Mouse (Mus musculus) heart, embryonic 12.5 days (tissue): ENCODE measurements around the gene Insc. TPM values are rescaled to one million over a fixed set of nuclear protein-coding genes. Genes with fewer than 3 reads are reported as not detected.

Source experiments
- ATAC-seq: fragments of 200-750 bp; cut with Nextera tagmentation; 2 replicates; pipeline ENCODE4 v1.8.0; 2017; ENCODE audit warnings: moderate TSS enrichment, moderate library complexity; ENCODE audit not compliant: insufficient number of reproducible peaks, low FRiP score
- H3K27ac ChIP-seq: fragments of 300-500 bp; sonication (generic); 2 replicates; pipeline ENCODE4 v1.5.1; 2016; ENCODE audit warnings: mild to moderate bottlenecking, moderate library complexity; ENCODE audit not compliant: poor library complexity, severe bottlenecking
- H3K27me3 ChIP-seq: fragments of 300-500 bp; sonication (generic); replicated peaks from 2 replicates; pipeline ENCODE4 v1.6.1; 2016; ENCODE audit warnings: mild to moderate bottlenecking, moderate library complexity
- H3K36me3 ChIP-seq: fragments of 300-500 bp; sonication (generic); 2 replicates; pipeline ENCODE4 v1.6.1; 2016; ENCODE audit warnings: mild to moderate bottlenecking, moderate library complexity
- H3K4me1 ChIP-seq: fragments of 300-500 bp; sonication (generic); replicated peaks from 2 replicates; pipeline ENCODE4 v1.6.1; 2016; ENCODE audit warnings: mild to moderate bottlenecking
- H3K4me2 ChIP-seq: fragments of 300-500 bp; sonication (generic); 2 replicates; pipeline ENCODE4 v1.6.1; 2016; ENCODE audit warnings: mild to moderate bottlenecking, moderate library complexity
- H3K4me3 ChIP-seq: fragments of 300-500 bp; sonication (generic); 2 replicates; pipeline ENCODE4 v1.5.1; 2016; ENCODE audit warnings: mild to moderate bottlenecking
- H3K9ac ChIP-seq: fragments of 300-500 bp; sonication (generic); 2 replicates; pipeline ENCODE4 v1.6.1; 2016; ENCODE audit warnings: mild to moderate bottlenecking, moderate library complexity
- H3K9me3 ChIP-seq: fragments of 300-500 bp; sonication (generic); replicated peaks from 2 replicates; pipeline ENCODE4 v1.6.1; 2016; ENCODE audit warnings: mild to moderate bottlenecking, moderate library complexity
- WGBS: fragments of 180-500 bp; shearing (Covaris S2); methylation state at CpG from one replicate; pipeline ENCODE4 v1.1.7; 2016; 5-methylcytosine and 5-hydroxymethylcytosine counted together
- polyA plus RNA-seq: library from polyadenylated mRNA; unstranded; fragments of >200 nt; fragmentation: Nextera tagmentation; extraction: Ambion mirVana; gene quantifications from 2 replicates; pipeline ENCODE4 v1.2.1, GENCODE M21; 2016

The Insc gene
- polyA plus RNA-seq, 1 experiment from 2014 or later, result 1.5 TPM

DNA sequence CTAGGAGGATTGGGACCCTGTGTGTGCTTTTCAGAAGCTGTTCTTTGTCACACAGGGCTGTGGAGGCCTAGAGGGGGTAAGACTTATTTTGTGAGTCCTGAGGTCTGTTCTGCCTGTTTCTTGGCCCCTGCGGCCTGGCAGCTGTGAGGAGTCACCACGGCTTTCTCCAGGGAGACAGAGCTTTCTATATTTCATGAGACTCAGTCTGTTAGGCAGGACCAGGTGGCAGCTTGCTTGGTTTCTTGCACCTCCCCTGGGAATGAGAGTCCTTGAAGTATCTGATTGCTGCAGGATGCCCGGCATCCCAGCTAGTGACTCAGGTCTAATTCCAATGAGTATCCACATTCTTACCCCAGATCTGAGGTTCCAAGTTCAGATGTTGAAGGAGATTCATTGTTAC lies 21.8 kb downstream of the Insc start:
- WGBS, result 75% methylated on average over 3 of the region's 3 CpGs
- H3K4me2 ChIP-seq, result no peak overlapping the region
- ATAC-seq, result no peak
- no peak overlapping the region for H3K4me3 ChIP-seq
- H3K27ac ChIP-seq, result no peak overlapping the region
- H3K36me3 ChIP-seq, result no peaks in the 10 kb centered on the region
- H3K9me3 ChIP-seq, result no peaks in the 10 kb centered on the region
- peaks cover 10% of the 10 kb centered on the region; the same call in 1 of the 2 replicates for H3K4me1 ChIP-seq
- no peak overlapping the region for H3K9ac ChIP-seq
- no peaks in the 10 kb centered on the region for H3K27me3 ChIP-seq

GRCm38 (mm10) chr7:114766523-114766922 lies 23.0 kb downstream of the Insc start:
- Histone ChIP-seq H3K27me3 (no peaks in the 10 kb centered on the region), H3K9me3 (no peaks in the 10 kb centered on the region), H3K36me3 (no peaks in the 10 kb centered on the region), H3K27ac (no peak overlapping the region), H3K4me1 (peaks cover 5% of the 10 kb centered on the region; the same call in 1 of the 2 replicates), H3K4me2 (no peak overlapping the region), H3K9ac (no peak overlapping the region), H3K4me3 (no peak overlapping the region)
- ATAC-seq, result no peak
- WGBS, result 75% methylated on average over 3 of the region's 3 CpGs

- Histone ChIP-seq H3K27me3 (no peaks in the 10 kb centered on the region), H3K36me3 (no peaks in the 10 kb centered on the region), H3K4me1 (no peaks in the 10 kb centered on the region), H3K4me2 (no peak overlapping the region), H3K9ac (no peak overlapping the region), H3K9me3 (no peaks in the 10 kb centered on the region), H3K27ac (no peak overlapping the region), H3K4me3 (no peak overlapping the region)
- ATAC-seq, result no peak
- 80% methylated on average over 5 of the region's 5 CpGs for WGBS
These were observed 25.0 kb downstream of the Insc start for GRCm38 (mm10) chr7:114768516-114768915.

GRCm38 (mm10) chr7:114769041-114769440 lies 25.5 kb downstream of the Insc start:
- no peaks in the 10 kb centered on the region for H3K27me3 ChIP-seq
- H3K27ac ChIP-seq, result no peak overlapping the region
- H3K36me3 ChIP-seq, result no peaks in the 10 kb centered on the region
- no peaks in the 10 kb centered on the region for H3K9me3 ChIP-seq
- H3K4me3 ChIP-seq, result no peak overlapping the region
- WGBS, result 77% methylated on average over 4 of the region's 4 CpGs
- no peak overlapping the region for H3K9ac ChIP-seq
- H3K4me2 ChIP-seq, result no peak overlapping the region
- H3K4me1 ChIP-seq, result no peaks in the 10 kb centered on the region
- ATAC-seq, result no peak

GRCm38 (mm10) chr7:114770586-114770985 lies 27.1 kb downstream of the Insc start:
- H3K9ac ChIP-seq, result no peak overlapping the region
- H3K4me1 ChIP-seq, result 0 out of 2 replicates have a peak, but pooled peaks cover under 1% of the 10 kb centered on the region
- WGBS, result 85% methylated on average over 3 of the region's 3 CpGs
- H3K36me3 ChIP-seq, result no peaks in the 10 kb centered on the region
- H3K27ac ChIP-seq, result no peak overlapping the region
- no peak overlapping the region for H3K4me2 ChIP-seq
- H3K9me3 ChIP-seq, result no peaks in the 10 kb centered on the region
- no peaks in the 10 kb centered on the region for H3K27me3 ChIP-seq
- H3K4me3 ChIP-seq, result no peak overlapping the region
- ATAC-seq, result no peak

- WGBS, result 56% methylated on average over 7 of the region's 7 CpGs
- Histone ChIP-seq H3K36me3 (no peaks in the 10 kb centered on the region), H3K9ac (no peak overlapping the region), H3K27me3 (no peaks in the 10 kb centered on the region), H3K4me3 (no peak overlapping the region), H3K4me2 (no peak overlapping the region), H3K4me1 (0 out of 2 replicates have a peak, but pooled peaks cover 3% of the 10 kb centered on the region), H3K27ac (no peak overlapping the region), H3K9me3 (no peaks in the 10 kb centered on the region)
- ATAC-seq, result no peak
These were observed 28.3 kb downstream of the Insc start for GRCm38 (mm10) chr7:114771801-114772200.

GRCm38 (mm10) chr7:114773781-114774180 lies 30.3 kb downstream of the Insc start:
- 66% methylated on average over 4 of the region's 4 CpGs for WGBS
- Histone ChIP-seq H3K4me2 (no peak overlapping the region), H3K4me3 (no peak overlapping the region), H3K27ac (no peak overlapping the region), H3K9me3 (no peaks in the 10 kb centered on the region), H3K36me3 (no peaks in the 10 kb centered on the region), H3K27me3 (no peaks in the 10 kb centered on the region), H3K9ac (no peak overlapping the region), H3K4me1 (0 out of 2 replicates have a peak, but pooled peaks cover 3% of the 10 kb centered on the region)
- ATAC-seq, result no peak

- no peak overlapping the region for H3K4me2 ChIP-seq
- WGBS, result 52% methylated on average over 2 of the region's 2 CpGs
These were observed 32.4 kb downstream of the Insc start for GRCm38 (mm10) chr7:114775856-114776255.

DNA sequence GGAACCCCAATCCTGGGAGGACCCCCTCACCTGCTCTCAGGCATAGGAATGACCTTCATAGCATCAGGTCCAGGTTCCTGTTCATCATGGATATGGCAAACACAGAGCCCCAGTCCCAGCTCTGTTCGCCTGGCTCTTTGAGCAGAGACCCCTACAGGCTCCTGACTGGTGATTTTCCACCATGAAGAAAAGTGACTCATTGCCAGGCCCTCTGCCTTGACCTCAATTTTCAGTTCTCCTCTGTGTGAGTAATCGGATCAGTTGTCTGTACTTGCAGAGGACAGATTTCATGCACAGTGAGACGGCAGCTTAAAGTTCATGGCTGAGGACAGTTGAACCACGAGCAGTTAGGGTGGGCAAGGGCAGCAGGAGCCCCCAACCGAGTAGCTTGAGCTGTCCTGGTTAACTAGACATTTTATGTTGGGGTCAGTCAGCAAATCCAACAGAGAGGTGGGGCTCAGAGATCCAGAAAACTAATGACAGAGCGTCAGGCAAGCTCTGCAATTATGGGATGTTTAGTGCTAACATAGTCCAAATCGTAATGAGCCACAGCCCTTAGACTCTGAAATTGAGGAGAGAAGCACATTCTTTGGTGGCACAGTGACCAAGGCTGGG lies 34.8 kb downstream of the Insc start:
- no peaks in the 10 kb centered on the region for H3K27me3 ChIP-seq
- 0 out of 2 replicates have a peak, but pooled peaks cover 3% of the 10 kb centered on the region for H3K4me1 ChIP-seq
- H3K4me3 ChIP-seq, result no peak overlapping the region
- no peak overlapping the region for H3K9ac ChIP-seq
- H3K4me2 ChIP-seq, result no peak overlapping the region
- no peaks in the 10 kb centered on the region for H3K9me3 ChIP-seq
- no peaks in the 10 kb centered on the region for H3K36me3 ChIP-seq
- H3K27ac ChIP-seq, result no peak overlapping the region
- 83% methylated on average over 7 of the region's 7 CpGs for WGBS
- ATAC-seq, result no peak

More at GRCm38 (mm10) chr7:114775856-114776255, 32.4 kb downstream of the Insc start:
- H3K9ac ChIP-seq, result no peak overlapping the region
- H3K9me3 ChIP-seq, result no peaks in the 10 kb centered on the region
- H3K27ac ChIP-seq, result no peak overlapping the region
- no peaks in the 10 kb centered on the region for H3K27me3 ChIP-seq
- no peak for ATAC-seq
- no peaks in the 10 kb centered on the region for H3K36me3 ChIP-seq
- H3K4me1 ChIP-seq, result 0 out of 2 replicates have a peak, but pooled peaks cover 3% of the 10 kb centered on the region
- no peak overlapping the region for H3K4me3 ChIP-seq

- Histone ChIP-seq H3K4me1 (0 out of 2 replicates have a peak, but pooled peaks cover 3% of the 10 kb centered on the region), H3K4me2 (no peak overlapping the region), H3K36me3 (no peaks in the 10 kb centered on the region), H3K27me3 (no peaks in the 10 kb centered on the region), H3K27ac (no peak overlapping the region), H3K9ac (no peak overlapping the region), H3K4me3 (no peak overlapping the region), H3K9me3 (no peaks in the 10 kb centered on the region)
- no peak for ATAC-seq
- WGBS, result 64% methylated on average over 8 of the region's 8 CpGs
These were observed 35.7 kb downstream of the Insc start for GRCm38 (mm10) chr7:114779056-114779660.

- H3K9me3 ChIP-seq, result no peaks in the 10 kb centered on the region
- 77% methylated on average over 3 of the region's 3 CpGs for WGBS
- no peak overlapping the region for H3K9ac ChIP-seq
- H3K4me3 ChIP-seq, result no peak overlapping the region
- no peak for ATAC-seq
- no peaks in the 10 kb centered on the region for H3K4me1 ChIP-seq
- no peaks in the 10 kb centered on the region for H3K36me3 ChIP-seq
- H3K27me3 ChIP-seq, result no peaks in the 10 kb centered on the region
- no peak overlapping the region for H3K27ac ChIP-seq
- H3K4me2 ChIP-seq, result no peak overlapping the region
These were observed 39.8 kb downstream of the Insc start for GRCm38 (mm10) chr7:114783291-114783690.
